Mouse (Mus musculus) adrenal gland, adult (tissue): ENCODE results near the gene Spsb1.

Source experiments
- DNase-seq, 2 experiments: peaks; one replicate each; pipeline ENCODE4 v3.0.0; 2022 to 2023; ENCODE audit warnings: low spot score in 1 of 2; ENCODE audit not compliant: inconsistent age in 2 of 2

The Spsb1 gene

DNA sequence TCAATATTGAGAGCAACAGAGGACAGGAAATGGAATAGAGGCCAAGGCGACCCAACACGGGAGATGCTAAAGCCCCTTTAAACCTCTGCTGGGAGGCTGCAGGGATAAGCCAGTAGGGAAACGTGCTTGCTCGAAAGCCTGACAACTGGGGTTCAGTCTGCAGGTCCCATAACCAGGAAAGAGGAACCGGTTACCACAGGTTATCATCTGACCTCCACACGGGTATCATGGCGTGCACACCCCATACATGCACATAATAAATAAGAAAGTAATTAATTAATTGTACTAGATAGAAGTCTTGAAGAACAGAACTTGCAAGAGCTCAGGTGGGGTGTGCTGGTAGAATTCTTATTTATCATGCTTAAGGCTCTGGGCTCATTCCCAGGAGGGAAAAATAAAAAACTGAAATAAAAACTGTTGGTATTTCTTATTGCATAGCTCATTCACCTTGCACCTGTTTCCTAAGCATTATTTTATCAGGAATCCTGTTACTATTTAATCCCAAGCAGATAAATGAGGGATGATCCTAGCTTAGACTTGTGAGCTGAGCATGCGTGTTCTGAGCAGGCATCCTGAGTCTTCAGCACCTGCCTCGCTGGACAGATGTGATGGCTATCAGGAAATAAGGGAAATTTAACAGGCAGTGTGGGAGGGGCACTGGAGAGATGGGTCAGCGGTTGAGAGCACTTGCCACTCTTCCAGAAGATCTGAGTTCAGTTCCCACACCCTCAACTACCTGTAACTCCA lies 32.0 kb upstream of the Spsb1 start:
- peak in 1 of 2 experiments; percentile 27 for DNase-seq

DNA sequence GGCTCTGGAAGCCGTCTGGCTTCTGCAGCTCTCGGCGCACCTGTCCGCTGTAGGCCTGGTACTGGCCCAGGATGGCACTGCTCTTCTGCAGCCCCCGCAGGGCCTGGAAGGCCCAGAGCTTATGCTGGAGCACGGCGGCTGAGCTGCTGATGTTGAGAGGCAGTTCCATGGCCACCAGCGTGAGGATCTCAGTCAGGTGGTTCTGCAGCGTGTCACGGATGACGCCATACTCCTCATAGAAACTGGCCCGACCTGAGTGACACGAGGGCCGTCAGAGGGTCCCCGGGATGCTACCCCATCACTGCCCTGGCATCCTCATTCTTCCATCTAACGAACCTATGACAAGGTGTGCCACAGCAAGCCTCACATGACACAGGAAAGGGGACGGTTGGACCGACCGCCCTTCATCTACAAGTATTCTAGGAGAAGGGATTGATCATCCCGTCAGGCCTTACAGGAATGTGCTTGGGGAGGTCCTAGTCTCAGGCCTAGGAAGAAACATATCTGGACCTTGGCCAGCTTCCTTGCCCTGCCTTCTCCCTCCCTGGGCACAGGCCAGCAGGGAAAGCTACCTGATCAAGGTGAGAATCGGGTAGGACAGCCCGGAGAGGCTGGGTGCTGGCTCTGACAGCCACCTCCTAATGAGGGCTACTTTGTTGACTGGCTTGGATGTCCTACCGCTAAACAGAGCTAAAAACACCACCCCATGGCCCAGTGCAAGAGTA lies 29.2 kb upstream of the Spsb1 start:
- DNase-seq, result no peak

- no peak for DNase-seq
Observed at GRCm38 (mm10) chr4:149982154-149982553, 27.3 kb upstream of the Spsb1 start.

DNA sequence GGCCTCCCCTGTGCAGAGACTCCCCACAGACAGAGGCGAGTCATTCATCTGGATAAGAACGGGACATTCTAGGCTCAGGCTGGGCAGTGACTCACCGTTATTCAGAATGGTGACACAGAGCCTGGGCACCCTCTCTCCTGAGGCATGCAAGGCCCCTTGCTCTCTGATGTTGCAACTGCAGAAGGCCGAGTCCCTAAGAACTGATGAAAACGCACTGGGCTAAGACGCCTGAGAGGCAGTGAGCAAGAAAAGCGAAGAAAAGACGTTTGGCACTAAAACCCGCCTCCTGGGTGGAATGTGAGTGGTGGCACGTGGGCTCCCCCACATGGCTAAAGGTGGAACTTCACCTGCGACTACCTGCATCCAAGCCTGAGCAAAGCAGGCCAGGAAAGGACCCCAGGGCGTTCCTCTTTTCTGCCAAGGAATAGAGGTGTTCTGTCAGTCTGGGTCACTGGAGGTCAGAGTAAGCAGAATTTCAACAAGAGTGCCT lies 25.0 kb upstream of the Spsb1 start:
- DNase-seq, result peak; percentile 93 to 97

DNA sequence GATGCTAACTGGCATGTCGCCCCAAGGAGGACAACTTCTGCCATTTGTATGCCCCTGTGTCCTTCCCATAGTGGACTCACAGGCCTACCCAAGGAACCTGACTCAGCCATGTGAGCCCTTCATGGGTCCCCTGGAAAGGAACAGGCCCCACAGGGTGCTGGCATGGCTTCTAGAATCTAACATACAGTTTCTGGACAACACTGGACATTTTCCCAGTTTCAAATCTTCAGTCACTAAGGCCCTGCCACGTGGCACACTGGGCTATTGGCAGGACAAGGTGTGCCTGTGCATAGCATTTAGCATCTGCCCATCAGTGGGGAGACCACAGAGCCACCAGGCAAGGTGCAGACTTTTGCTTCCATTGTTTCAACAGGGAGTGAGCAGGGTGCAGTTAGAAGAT lies 24.0 kb upstream of the Spsb1 start:
- peak in 1 of 2 experiments; percentile 30 for DNase-seq

GRCm38 (mm10) chr4:149977801-149978544 lies 23.1 kb upstream of the Spsb1 start:
- DNase-seq, result peak; percentile 84 to 91

GRCm38 (mm10) chr4:149977181-149977580 lies 22.3 kb upstream of the Spsb1 start:
- no peak for DNase-seq

DNA sequence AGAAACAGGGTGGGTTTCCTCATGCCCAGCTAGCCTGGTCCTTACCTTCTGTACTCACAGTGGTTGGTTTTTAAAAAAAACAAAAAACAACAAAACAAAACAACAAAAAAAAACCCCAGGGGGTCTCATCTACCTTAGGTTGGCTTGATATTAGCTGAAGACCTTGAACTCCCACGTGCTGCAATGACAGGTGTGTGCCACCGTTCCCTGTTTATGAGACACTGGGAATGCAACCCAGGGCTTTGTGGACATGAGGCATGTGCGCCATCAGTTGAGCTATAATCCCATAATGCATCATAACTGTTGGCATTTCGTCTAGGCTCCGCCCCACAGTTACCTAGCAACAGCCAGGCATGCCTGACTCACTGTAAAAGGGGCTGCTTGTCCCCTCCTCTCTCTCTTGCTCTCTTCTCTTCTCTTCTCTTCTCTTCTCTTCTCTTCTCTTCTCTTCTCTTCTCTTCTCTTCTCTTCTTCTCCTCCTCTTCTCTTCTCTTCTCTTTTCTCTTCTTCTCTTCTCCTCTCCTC lies 20.9 kb upstream of the Spsb1 start:
- DNase-seq, result peak; percentile 63 to 79

- DNase-seq, result peak; percentile 76 to 92
Observed at GRCm38 (mm10) chr4:149975291-149975690, 20.4 kb upstream of the Spsb1 start.

GRCm38 (mm10) chr4:149971393-149971792 lies 16.6 kb upstream of the Spsb1 start:
- no peak for DNase-seq

DNA sequence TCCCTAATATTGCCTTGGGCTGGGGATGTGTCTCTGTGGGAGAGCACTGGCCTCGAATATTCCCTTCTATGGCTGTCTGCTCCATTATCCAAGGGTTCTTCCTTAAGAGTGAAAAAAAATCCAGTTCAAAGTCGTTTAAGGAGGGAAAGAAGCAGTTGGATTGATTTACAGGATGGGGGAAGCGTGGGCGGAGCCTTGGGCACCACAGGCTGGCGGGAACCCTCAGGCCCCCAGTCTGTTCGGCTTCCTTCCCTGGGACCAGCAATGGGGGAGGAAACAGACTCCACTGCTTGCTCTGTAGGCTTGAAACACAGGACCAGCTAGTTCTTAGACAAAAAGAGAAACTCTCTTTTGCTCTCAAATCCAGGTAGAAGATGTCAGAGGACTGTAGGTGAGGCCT lies 13.7 kb upstream of the Spsb1 start:
- no peak for DNase-seq

DNA sequence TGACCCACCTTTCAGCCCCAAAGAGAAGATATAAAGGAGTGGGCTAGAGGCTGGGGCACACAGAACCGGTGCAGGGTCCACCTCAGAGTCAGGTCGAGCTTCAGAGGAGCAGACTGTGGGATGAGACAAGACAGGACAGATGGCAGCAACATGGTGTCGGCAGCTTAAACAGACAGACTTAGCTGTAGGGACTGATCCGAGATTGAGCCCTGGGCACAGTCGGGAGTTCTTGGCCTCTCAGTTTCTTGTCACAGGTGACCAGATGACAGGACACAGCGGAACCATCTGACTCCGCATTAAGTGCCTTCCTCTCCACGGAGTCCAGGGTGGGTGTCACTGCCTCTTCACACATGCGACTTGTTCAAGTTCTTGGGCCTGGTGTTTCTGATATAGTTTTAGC lies 12.1 kb upstream of the Spsb1 start:
- DNase-seq, result no peak

DNA sequence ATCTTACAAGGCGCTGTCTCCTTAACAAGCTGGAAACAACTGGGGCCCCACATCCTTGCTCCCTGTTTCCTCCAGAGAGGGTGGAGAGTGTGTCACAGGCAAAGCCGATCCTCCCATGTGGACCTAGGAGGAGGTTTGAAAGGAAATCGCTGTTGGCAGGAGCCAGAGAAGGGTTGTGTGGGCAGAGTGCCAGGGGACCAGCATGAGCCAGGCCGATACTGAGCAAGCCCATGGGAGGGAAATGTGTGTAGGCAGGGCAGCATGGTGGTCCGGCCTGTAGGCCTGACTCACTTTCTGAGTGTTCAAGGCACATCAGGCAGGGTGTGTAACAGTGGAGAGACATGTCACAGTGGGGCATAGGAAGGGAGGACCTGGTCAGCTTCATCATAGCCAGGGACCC lies 11.4 kb upstream of the Spsb1 start:
- DNase-seq, result peak; percentile 69 to 84

- no peak for DNase-seq
Observed at GRCm38 (mm10) chr4:149965672-149966071, 10.8 kb upstream of the Spsb1 start.

DNA sequence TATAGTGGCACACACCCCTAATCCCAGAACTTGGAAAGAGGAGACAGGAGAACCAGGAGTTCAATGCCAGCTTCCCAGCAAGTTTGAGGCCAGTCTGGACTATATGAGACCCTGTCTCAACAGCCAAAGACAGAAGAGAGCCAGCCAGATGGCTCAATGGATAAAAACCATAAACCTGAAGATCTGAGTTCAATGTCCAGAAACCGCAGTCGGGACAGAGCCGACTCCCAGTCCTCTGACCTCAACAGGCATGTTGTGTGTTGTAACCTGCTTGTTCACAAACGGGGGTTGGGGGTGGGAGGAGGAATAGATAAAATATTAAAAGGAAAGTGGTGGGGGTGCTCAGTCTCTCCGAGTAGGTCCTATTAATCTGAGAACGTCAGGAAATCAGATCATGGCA lies 10.4 kb upstream of the Spsb1 start:
- no peak for DNase-seq

DNA sequence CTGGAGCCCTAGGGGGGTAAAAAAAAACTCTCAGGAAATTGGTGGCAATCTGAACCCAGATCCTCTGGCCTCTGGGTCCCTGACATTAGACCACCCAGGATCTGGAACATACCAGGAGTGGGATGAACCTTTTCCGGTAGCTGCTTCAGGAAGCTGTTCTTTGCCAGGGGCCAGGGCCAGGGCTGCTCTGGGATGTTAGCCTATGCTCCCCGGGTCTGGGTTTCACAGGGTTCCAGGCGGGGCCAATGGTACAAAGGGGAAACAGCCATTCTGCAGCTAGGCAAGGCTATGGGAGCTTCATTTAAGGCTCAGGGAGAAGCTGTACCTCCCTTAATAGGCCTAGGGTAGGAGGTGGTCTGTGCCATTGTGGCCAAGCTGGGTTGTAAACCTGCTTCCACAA lies 9.9 kb upstream of the Spsb1 start:
- no peak for DNase-seq

DNA sequence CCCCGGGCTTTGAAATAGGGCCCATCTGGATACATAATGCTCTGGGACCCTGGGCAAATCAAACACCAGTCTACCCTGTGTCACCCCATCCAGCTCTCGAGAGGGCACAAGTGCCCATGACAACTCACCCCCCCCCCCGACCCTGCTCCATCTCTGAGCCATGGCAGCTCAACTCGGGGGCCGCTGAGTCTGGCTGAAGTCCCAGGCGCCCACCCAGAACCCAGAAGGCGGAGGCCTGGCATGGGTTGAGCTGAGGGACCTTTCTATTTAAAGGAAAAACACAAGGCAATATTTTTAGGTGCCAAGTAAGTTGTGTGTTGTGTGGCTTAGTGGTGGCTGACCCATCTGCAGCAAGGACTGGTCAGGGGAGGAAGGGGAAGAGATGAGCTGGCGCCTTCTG lies 9.4 kb upstream of the Spsb1 start:
- no peak for DNase-seq

GRCm38 (mm10) chr4:149960391-149960790 lies 5.5 kb upstream of the Spsb1 start:
- peak; percentile 77 to 84 for DNase-seq

DNA sequence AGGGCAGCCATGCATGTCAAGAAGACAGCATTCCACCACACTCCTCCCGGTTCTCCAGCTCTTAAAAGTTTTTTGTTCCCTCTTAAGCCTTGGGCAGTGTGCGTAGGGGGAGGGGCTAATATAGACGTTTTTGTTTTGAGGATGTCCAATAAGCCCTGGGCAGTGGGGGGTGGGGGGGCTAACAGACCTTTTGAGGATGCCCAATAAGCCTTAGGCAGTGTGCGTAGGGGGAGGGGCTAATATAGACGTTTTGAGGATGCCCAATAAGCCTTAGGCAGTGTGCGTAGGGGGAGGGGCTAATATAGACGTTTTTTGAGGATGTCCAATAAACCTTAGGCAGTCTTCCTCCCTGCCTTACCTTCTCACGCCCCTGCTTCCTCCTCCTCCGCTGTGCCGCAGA lies 5.0 kb upstream of the Spsb1 start:
- no peak for DNase-seq

GRCm38 (mm10) chr4:149958566-149958965 lies 3.7 kb upstream of the Spsb1 start:
- DNase-seq, result peak; percentile 80 to 95

DNA sequence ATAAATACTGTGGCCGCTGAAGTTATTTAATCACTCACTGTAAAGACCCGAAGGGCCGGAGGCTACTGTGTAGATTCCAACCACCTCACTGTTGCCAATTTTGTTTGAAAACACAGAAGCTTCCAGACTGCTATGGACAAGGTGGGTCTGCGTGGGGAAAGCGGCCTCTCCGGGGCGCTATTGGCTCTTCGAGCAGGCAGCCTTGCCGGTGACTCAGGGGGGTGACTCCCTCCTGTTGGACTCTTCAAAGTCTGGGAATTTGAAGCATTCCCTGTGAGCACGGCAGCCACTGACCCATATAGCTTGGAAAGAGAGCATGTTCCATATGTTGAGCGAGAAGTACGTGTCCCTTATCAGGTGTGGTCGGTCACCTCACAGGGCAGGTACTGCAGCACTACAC lies 1.2 kb upstream of the Spsb1 start:
- DNase-seq, result peak; percentile 55 to 64
